Mouse (Mus musculus) kidney, adult 2 months (tissue): ENCODE results near the gene Sept4.

Experiments
- CTCF ChIP-seq: fragments of 200-500 bp; conservative IDR thresholded peaks from 2 replicates; pipeline ENCODE4 v1.5.1; 2011; ENCODE audit warnings: low read depth, mild to moderate bottlenecking, control low read depth, low read length, moderate library complexity, mixed read lengths; ENCODE audit not compliant: insufficient read depth, insufficient read length
- POLR2A ChIP-seq: fragments of 200-500 bp; IDR thresholded peaks from one replicate; pipeline ENCODE4 v1.6.1; 2011; ENCODE audit warnings: low read depth, low read length, control low read depth

- no peak for TF ChIP-seq CTCF
- no peak for TF ChIP-seq POLR2A
These were observed 15.4 kb upstream of the Sept4 start for GRCm38 (mm10) chr11:87553342-87553741.
